Mouse (Mus musculus) ES-E14 (cell line): ENCODE measurements around the gene 2010106E10Rik.

Experiments
- CHD2 ChIP-seq: IDR thresholded peaks from 2 replicates; pipeline ENCODE4 v1.6.1; 2014; ENCODE audit warnings: mild to moderate bottlenecking, low read depth, low read length, inconsistent platforms
- HCFC1 ChIP-seq: IDR thresholded peaks from 2 replicates; pipeline ENCODE4 v1.6.1; 2012; ENCODE audit warnings: low read length, inconsistent platforms, borderline replicate concordance; ENCODE audit not compliant: insufficient read depth
- MAFK ChIP-seq: IDR thresholded peaks from 2 replicates; pipeline ENCODE4 v1.6.1; 2014; ENCODE audit warnings: mild to moderate bottlenecking, low read depth, low read length, inconsistent platforms; ENCODE audit not compliant: insufficient read depth
- ZNF384 ChIP-seq: IDR thresholded peaks from 2 replicates; pipeline ENCODE4 v1.6.1; 2012; ENCODE audit warnings: low read depth, low read length, inconsistent platforms

DNA sequence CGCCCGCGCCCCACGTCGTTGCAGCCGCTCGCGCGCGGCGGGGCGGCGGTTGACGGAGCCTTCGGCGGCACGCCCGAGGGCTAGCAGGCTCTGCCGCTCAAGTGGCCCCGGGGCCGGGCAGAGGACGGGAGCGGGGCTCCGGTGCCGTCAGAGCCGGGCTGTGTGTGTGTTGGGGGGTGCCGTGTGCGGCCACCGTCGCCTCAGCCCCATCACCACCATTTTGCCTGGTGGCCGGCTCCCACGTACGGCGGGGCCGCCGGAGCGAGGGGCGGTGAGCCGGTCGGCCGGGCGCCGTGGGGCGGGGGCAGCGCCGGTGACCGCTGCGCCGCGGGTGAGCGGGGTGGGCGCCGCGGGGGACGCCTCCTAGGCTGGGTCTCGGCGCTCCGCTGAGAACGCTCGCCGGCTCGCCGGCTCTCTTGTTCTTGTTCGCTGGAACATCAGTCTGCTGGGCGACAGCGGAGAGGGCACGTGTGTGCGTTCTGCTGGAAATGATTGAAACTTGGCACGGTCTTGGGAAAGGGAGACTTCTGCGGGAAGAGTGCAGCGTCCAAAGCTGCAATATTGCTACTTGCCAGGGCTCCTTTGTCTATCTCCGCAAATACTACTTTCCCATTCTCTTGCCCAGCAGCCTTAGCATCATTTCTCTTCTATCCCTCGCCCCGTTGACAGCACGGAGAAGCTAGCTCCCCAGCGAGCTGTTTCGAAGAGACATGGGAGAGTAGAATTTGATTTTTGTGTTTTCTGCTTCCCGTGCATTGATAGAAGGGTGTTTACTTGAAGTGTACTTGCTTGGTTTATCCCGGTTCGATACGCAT lies 106.4 kb downstream of the 2010106E10Rik start:
- TF ChIP-seq CHD2 (no peak), HCFC1 (no peak), MAFK (no peak), ZNF384 (no peak)
